Mouse (Mus musculus): ENCODE measurements around the gene Ttc28. TPM values are rescaled to one million over a fixed set of nuclear protein-coding genes. Genes with fewer than 3 reads are reported as not detected.

Gene Ttc28
- total RNA-seq, 2 experiments from 2014 or later: 0.41 to 1.0 TPM

GRCm38 (mm10) chr5:111073316-111073736 lies 193.7 kb downstream of the Ttc28 start:
- no peak for ATAC-seq (replicated peaks; ENCODE audit: poor library complexity, severe bottlenecking)

- no peak for ATAC-seq (replicated peaks; ENCODE audit: poor library complexity, severe bottlenecking)
These were observed 194.4 kb downstream of the Ttc28 start for GRCm38 (mm10) chr5:111074050-111074449.

- no peak for ATAC-seq (replicated peaks; ENCODE audit: poor library complexity, severe bottlenecking)
These were observed 196.2 kb downstream of the Ttc28 start for GRCm38 (mm10) chr5:111075841-111076240.

GRCm38 (mm10) chr5:111077261-111077660 lies 197.7 kb downstream of the Ttc28 start:
- ATAC-seq (replicated peaks; ENCODE audit: poor library complexity, severe bottlenecking): no peak

- ATAC-seq (replicated peaks; ENCODE audit: poor library complexity, severe bottlenecking): no peak
These were observed 201.0 kb downstream of the Ttc28 start for GRCm38 (mm10) chr5:111080601-111081000.

- no peak for ATAC-seq (replicated peaks; ENCODE audit: poor library complexity, severe bottlenecking)
These were observed 206.2 kb downstream of the Ttc28 start for GRCm38 (mm10) chr5:111085849-111086248.

- no peak for ATAC-seq (replicated peaks; ENCODE audit: poor library complexity, severe bottlenecking)
These were observed 217.1 kb downstream of the Ttc28 start for GRCm38 (mm10) chr5:111096750-111097149.

GRCm38 (mm10) chr5:111097233-111098160 lies 217.9 kb downstream of the Ttc28 start:
- ATAC-seq (replicated peaks; ENCODE audit: poor library complexity, severe bottlenecking): no peak

- ATAC-seq (replicated peaks; ENCODE audit: poor library complexity, severe bottlenecking): no peak
These were observed 219.1 kb downstream of the Ttc28 start for GRCm38 (mm10) chr5:111098516-111099274.

- ATAC-seq (replicated peaks; ENCODE audit: poor library complexity, severe bottlenecking): peak; percentile 44; the same call in 1 of the 2 replicates
These were observed 221.0 kb downstream of the Ttc28 start for GRCm38 (mm10) chr5:111100585-111100984.

GRCm38 (mm10) chr5:111101383-111101932 lies 221.9 kb downstream of the Ttc28 start:
- ATAC-seq (replicated peaks; ENCODE audit: poor library complexity, severe bottlenecking): no peak

- ATAC-seq (replicated peaks; ENCODE audit: poor library complexity, severe bottlenecking): no peak
These were observed 225.2 kb downstream of the Ttc28 start for GRCm38 (mm10) chr5:111104801-111105200.

GRCm38 (mm10) chr5:111111378-111111777 lies 231.8 kb downstream of the Ttc28 start:
- ATAC-seq (replicated peaks; ENCODE audit: poor library complexity, severe bottlenecking): no peak

- no peak for ATAC-seq (replicated peaks; ENCODE audit: poor library complexity, severe bottlenecking)
These were observed 233.6 kb downstream of the Ttc28 start for GRCm38 (mm10) chr5:111113183-111113582.

GRCm38 (mm10) chr5:111113694-111114375 lies 234.2 kb downstream of the Ttc28 start:
- ATAC-seq (replicated peaks; ENCODE audit: poor library complexity, severe bottlenecking): no peak

- ATAC-seq (replicated peaks; ENCODE audit: poor library complexity, severe bottlenecking): no peak
These were observed 235.0 kb downstream of the Ttc28 start for GRCm38 (mm10) chr5:111114597-111114996.

GRCm38 (mm10) chr5:111115519-111116350 lies 236.1 kb downstream of the Ttc28 start:
- ATAC-seq (replicated peaks; ENCODE audit: poor library complexity, severe bottlenecking): peak; percentile 88

GRCm38 (mm10) chr5:111119805-111120204 lies 240.2 kb downstream of the Ttc28 start:
- ATAC-seq (replicated peaks; ENCODE audit: poor library complexity, severe bottlenecking): no peak

GRCm38 (mm10) chr5:111120298-111120697 lies 240.7 kb downstream of the Ttc28 start:
- ATAC-seq (replicated peaks; ENCODE audit: poor library complexity, severe bottlenecking): no peak
